Mouse (Mus musculus) MEL (cell line): ENCODE measurements around the gene Dlx6. TPM values are rescaled to one million over a fixed set of nuclear protein-coding genes. Genes with fewer than 3 reads are reported as not detected.

Experiments
- DNase-seq: peaks from one replicate; pipeline ENCODE4 v3.0.0; 2011; ENCODE audit warnings: low read depth, low spot score
- H3K27ac ChIP-seq: 2 replicates; pipeline ENCODE4 v1.5.1; 2012; ENCODE audit warnings: low read depth, mild to moderate bottlenecking, control low read depth, low read length, moderate library complexity; ENCODE audit not compliant: control insufficient read depth
- H3K27me3 ChIP-seq, 2 experiments: fragments of 150-350 bp in 1 of 2; sonication (generic) in 1 of 2; 2 replicates each; pipeline ENCODE4 v1.6.1; 2012; ENCODE audit warnings: low read length in 2 of 2, mild to moderate bottlenecking in 2 of 2, improper control_type of control experiment in 1 of 2, moderate library complexity in 1 of 2; ENCODE audit not compliant: insufficient read depth in 2 of 2, control insufficient read depth in 1 of 2
- H3K36me3 ChIP-seq, 2 experiments: 2 replicates each; pipeline ENCODE4 v1.6.1; 2012 to 2014; ENCODE audit warnings: low read length in 2 of 2, improper control_type of control experiment in 1 of 2, inconsistent platforms in 1 of 2, mild to moderate bottlenecking in 1 of 2; ENCODE audit not compliant: insufficient read depth in 2 of 2, control insufficient read depth in 1 of 2
- H3K4me1 ChIP-seq, 2 experiments: fragments of 150-350 bp in 1 of 2; sonication (generic) in 1 of 2; 2 replicates each; pipeline ENCODE4 v1.6.1; 2012; ENCODE audit warnings: low read length in 2 of 2, improper control_type of control experiment in 1 of 2, mild to moderate bottlenecking in 1 of 2; ENCODE audit not compliant: insufficient read depth in 2 of 2, control insufficient read depth in 1 of 2
- H3K4me3 ChIP-seq, 2 experiments: fragments of 150-350 bp in 1 of 2; sonication (generic) in 1 of 2; 2 replicates each; pipeline ENCODE4 v1.5.1; 2012; ENCODE audit warnings: low read depth in 2 of 2, low read length in 2 of 2, mild to moderate bottlenecking in 2 of 2, moderate library complexity in 2 of 2, control low read depth in 1 of 2, improper control_type of control experiment in 1 of 2; ENCODE audit not compliant: control insufficient read depth in 1 of 2, insufficient read depth in 1 of 2
- H3K79me2 ChIP-seq: 2 replicates; pipeline ENCODE4 v1.6.1; 2012; ENCODE audit warnings: mild to moderate bottlenecking, low read length, moderate library complexity; ENCODE audit not compliant: control insufficient read depth, poor library complexity, insufficient read depth
- H3K9ac ChIP-seq: 2 replicates; pipeline ENCODE4 v1.6.1; 2012; ENCODE audit warnings: low read depth, mild to moderate bottlenecking, control low read depth, low read length, moderate library complexity; ENCODE audit not compliant: control insufficient read depth, poor library complexity, severe bottlenecking
- H3K9me3 ChIP-seq: fragments of 150-350 bp; sonication (generic); replicated peaks from 2 replicates; pipeline ENCODE4 v1.6.1; 2012; ENCODE audit warnings: mild to moderate bottlenecking, low read length, improper control_type of control experiment, moderate library complexity; ENCODE audit not compliant: insufficient read depth
- CHD1 ChIP-seq: IDR thresholded peaks from 2 replicates; pipeline ENCODE4 v1.6.1; 2012; ENCODE audit warnings: low read depth, mild to moderate bottlenecking, inconsistent platforms, low read length, improper control_type of control experiment
- CHD2 ChIP-seq: IDR thresholded peaks from 2 replicates; pipeline ENCODE4 v1.6.1; 2011; ENCODE audit warnings: low read length, improper control_type of control experiment
- CTCF ChIP-seq, 3 experiments: IDR thresholded peaks in 2 of 3; conservative IDR thresholded peaks in 1 of 3; 2 replicates each; pipeline ENCODE4 v1.5.1; 2011 to 2012; ENCODE audit warnings: low read length in 3 of 3, low read depth in 2 of 3, mild to moderate bottlenecking in 2 of 3, improper control_type of control experiment in 1 of 3, inconsistent platforms in 1 of 3, mixed read lengths in 1 of 3, moderate library complexity in 1 of 3; ENCODE audit not compliant: control insufficient read depth in 1 of 3, insufficient read depth in 1 of 3, poor library complexity in 1 of 3, severe bottlenecking in 1 of 3
- ELF1 ChIP-seq: IDR thresholded peaks from 2 replicates; pipeline ENCODE4 v1.6.1; 2014; ENCODE audit warnings: low read depth, mild to moderate bottlenecking, inconsistent platforms, low read length, improper control_type of control experiment, moderate library complexity
- EP300 ChIP-seq, 2 experiments: IDR thresholded peaks; 2 replicates each; pipeline ENCODE4 v1.6.1; 2011; ENCODE audit warnings: improper control_type of control experiment in 2 of 2, low read length in 2 of 2, low read depth in 1 of 2, mild to moderate bottlenecking in 1 of 2
- GABPA ChIP-seq: IDR thresholded peaks from 2 replicates; pipeline ENCODE4 v1.6.1; 2012; ENCODE audit warnings: low read depth, mild to moderate bottlenecking, inconsistent platforms, low read length, improper control_type of control experiment, moderate library complexity
- MAX ChIP-seq: IDR thresholded peaks from 2 replicates; pipeline ENCODE4 v1.6.1; 2011; ENCODE audit warnings: low read length, improper control_type of control experiment
- MAZ ChIP-seq: IDR thresholded peaks from 2 replicates; pipeline ENCODE4 v1.6.1; 2012; ENCODE audit warnings: low read depth, mild to moderate bottlenecking, inconsistent platforms, low read length, improper control_type of control experiment
- NELFE ChIP-seq: IDR thresholded peaks from 2 replicates; pipeline ENCODE4 v1.6.1; 2011; ENCODE audit warnings: low read depth, low read length, improper control_type of control experiment
- NRF1 ChIP-seq: IDR thresholded peaks from 2 replicates; pipeline ENCODE4 v1.6.1; 2014; ENCODE audit warnings: low read depth, mild to moderate bottlenecking, inconsistent platforms, low read length, improper control_type of control experiment, moderate library complexity; ENCODE audit not compliant: poor library complexity, insufficient read depth, severe bottlenecking
- POLR2A ChIP-seq, 2 experiments: IDR thresholded peaks; 2 replicates each; pipeline ENCODE4 v1.6.1; 2011 to 2012; ENCODE audit warnings: low read length in 2 of 2, mild to moderate bottlenecking in 2 of 2, control low read depth in 1 of 2, improper control_type of control experiment in 1 of 2, low read depth in 1 of 2, moderate library complexity in 1 of 2; ENCODE audit not compliant: control insufficient read depth in 1 of 2, insufficient read depth in 1 of 2, poor library complexity in 1 of 2
- RAD21 ChIP-seq: IDR thresholded peaks from 2 replicates; pipeline ENCODE4 v1.6.1; 2011; ENCODE audit warnings: mild to moderate bottlenecking, low read depth, low read length, improper control_type of control experiment
- RCOR1 ChIP-seq: IDR thresholded peaks from 2 replicates; pipeline ENCODE4 v1.6.1; 2012; ENCODE audit warnings: low read depth, mild to moderate bottlenecking, inconsistent platforms, low read length, improper control_type of control experiment
- SIN3A ChIP-seq: IDR thresholded peaks from 2 replicates; pipeline ENCODE4 v1.6.1; 2012; ENCODE audit warnings: low read length, improper control_type of control experiment, inconsistent platforms
- SMC3 ChIP-seq: IDR thresholded peaks from 2 replicates; pipeline ENCODE4 v1.6.1; 2011; ENCODE audit warnings: low read depth, low read length, improper control_type of control experiment
- TAL1 ChIP-seq: IDR thresholded peaks from 2 replicates; pipeline ENCODE4 v1.6.1; 2012; ENCODE audit warnings: mild to moderate bottlenecking, inconsistent platforms, low read length, moderate library complexity, mixed read lengths
- TBP ChIP-seq: IDR thresholded peaks from 2 replicates; pipeline ENCODE4 v1.8.0; 2011; ENCODE audit warnings: low read depth, low read length, improper control_type of control experiment
- TCF12 ChIP-seq: IDR thresholded peaks from 2 replicates; pipeline ENCODE4 v1.6.1; 2014; ENCODE audit warnings: low read depth, mild to moderate bottlenecking, inconsistent platforms, low read length, improper control_type of control experiment, moderate library complexity
- USF2 ChIP-seq, 2 experiments: IDR thresholded peaks; 2 replicates each; pipeline ENCODE4 v1.6.1; 2011 to 2012; ENCODE audit warnings: improper control_type of control experiment in 2 of 2, low read length in 2 of 2, borderline replicate concordance in 1 of 2, inconsistent platforms in 1 of 2, low read depth in 1 of 2, mild to moderate bottlenecking in 1 of 2; ENCODE audit not compliant: insufficient read depth in 1 of 2
- ZNF384 ChIP-seq: IDR thresholded peaks from 2 replicates; pipeline ENCODE4 v1.6.1; 2012; ENCODE audit warnings: low read depth, mild to moderate bottlenecking, inconsistent platforms, low read length, improper control_type of control experiment
- polyA plus RNA-seq, 2 experiments: library from polyadenylated mRNA; stranded (reverse) in 1 of 2; unstranded in 1 of 2; fragments of >175 nt in 1 of 2; fragments of >200 nt in 1 of 2; gene quantifications; 2 replicates each; pipeline versions ENCODE4 v1.2.1 to v1.2.4; 2012; ENCODE audit warnings: low replicate concordance in 2 of 2, low read depth in 1 of 2; ENCODE audit not compliant: insufficient read length in 2 of 2, insufficient read depth in 1 of 2, missing spikeins in 1 of 2
- total RNA-seq: library from RNA; depleted of rRNA; stranded (reverse); fragments of 300-350 nt; gene quantifications from 2 replicates; pipeline ENCODE4 v1.2.3, GENCODE M21; 2012

Gene Dlx6
- total and polyA plus RNA-seq, 3 experiments = not detected

DNA sequence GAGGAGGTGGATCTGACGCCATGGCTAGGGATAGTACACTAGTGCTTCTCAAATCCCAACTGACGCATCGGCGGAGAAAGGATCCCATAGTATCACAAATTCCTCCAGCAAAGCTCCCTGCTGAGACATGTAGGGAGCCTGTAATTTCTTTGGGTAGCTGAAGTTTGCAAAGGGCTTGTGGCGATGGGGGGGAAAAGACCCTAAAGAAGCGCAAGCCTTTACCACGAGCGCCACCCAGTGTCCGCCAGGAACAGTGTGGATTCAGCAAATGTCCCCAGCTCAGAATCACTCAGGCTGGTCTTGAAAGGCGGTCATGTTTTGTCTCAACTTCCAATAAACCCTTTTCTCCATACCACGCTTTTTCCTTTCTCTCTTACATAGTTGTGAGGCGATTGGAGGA is 21.8 kb downstream of the Dlx6 start:
- TF ChIP-seq SMC3 (peak; percentile 27), NRF1 (no peak), RAD21 (peak; percentile 14; the same call in 1 of the 2 replicates), CTCF (IDR thresholded peaks at IDR 0.05 in 2 of 3, conservative IDR thresholded peaks at IDR 0.05 in 1 of 3; ENCODE audit: control insufficient read depth in 1 of 3, insufficient read depth in 1 of 3, low read depth in 2 of 3, low read length in 3 of 3, poor library complexity in 1 of 3, severe bottlenecking in 1 of 3) (peak in 2 of 3 experiments; percentile 18 to 35; a peak in 3 of 6 replicates)
- TF ChIP-seq, all 39 proteins: peak for 3
- Histone ChIP-seq H3K9ac (no peak overlapping the region), H3K4me3 (no peak overlapping the region), H3K36me3 (no peaks in the 10 kb centered on the region), H3K9me3 (no peaks in the 10 kb centered on the region), H3K4me1 (no peaks in the 10 kb centered on the region), H3K27ac (no peak overlapping the region), H3K27me3 (no peaks in the 10 kb centered on the region), H3K79me2 (no peaks in the 10 kb centered on the region)
- DNase-seq = no peak

DNA sequence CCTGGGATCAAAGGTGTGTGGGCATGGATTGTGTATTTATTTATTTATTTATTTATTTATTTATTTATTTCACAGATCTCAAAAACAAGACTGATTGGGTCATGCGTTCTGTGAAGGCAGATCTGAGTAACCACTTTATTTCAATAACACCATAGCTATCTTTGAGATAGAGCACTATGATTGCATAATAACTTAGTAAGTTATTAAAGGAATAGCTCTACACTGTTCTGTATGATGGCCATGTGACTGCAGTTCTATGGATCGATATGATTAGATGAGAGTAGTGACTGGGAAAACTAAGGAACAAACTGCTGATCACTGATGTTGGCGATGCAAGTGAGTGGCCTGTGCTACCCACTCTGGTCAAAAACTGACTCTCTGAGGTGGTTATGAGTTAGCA is 23.1 kb downstream of the Dlx6 start:
- no peaks in the 10 kb centered on the region for H3K27me3 ChIP-seq
- H3K79me2 ChIP-seq = no peaks in the 10 kb centered on the region
- H3K4me1 ChIP-seq = no peaks in the 10 kb centered on the region
- no peak overlapping the region for H3K27ac ChIP-seq
- no peaks in the 10 kb centered on the region for H3K36me3 ChIP-seq
- no peaks in the 10 kb centered on the region for H3K9me3 ChIP-seq
- no peak for DNase-seq
- TF ChIP-seq SMC3 (no peak), POLR2A (IDR thresholded peaks at IDR 0.05; ENCODE audit: control insufficient read depth in 1 of 2, insufficient read depth in 1 of 2, low read depth in 1 of 2, low read length in 2 of 2, poor library complexity in 1 of 2) (no peak), SIN3A (no peak), NRF1 (no peak), RCOR1 (no peak), MAX (no peak), EP300 (IDR thresholded peaks at IDR 0.05; ENCODE audit: low read depth in 1 of 2, low read length in 2 of 2) (no peak), MAZ (no peak), GABPA (no peak), TBP (no peak), TAL1 (no peak), TCF12 (no peak), CHD2 (no peak), CHD1 (no peak), USF2 (IDR thresholded peaks at IDR 0.05; ENCODE audit: borderline replicate concordance in 1 of 2, insufficient read depth in 1 of 2, low read depth in 1 of 2, low read length in 2 of 2) (no peak), NELFE (no peak), ZNF384 (no peak), ELF1 (no peak)
- no peak overlapping the region for H3K9ac ChIP-seq
- no peak overlapping the region for H3K4me3 ChIP-seq
